Mouse (Mus musculus) erythroblast, embryonic 14.5 days (primary cell): ENCODE measurements around the gene Olfr641. TPM values are rescaled to one million over a fixed set of nuclear protein-coding genes. Genes with fewer than 3 reads are reported as not detected.

Source experiments
- H3K27me3 ChIP-seq: 2 replicates; pipeline ENCODE4 v1.6.1; 2012; ENCODE audit warnings: inconsistent platforms; ENCODE audit not compliant: control insufficient read depth
- H3K36me3 ChIP-seq: 2 replicates; pipeline ENCODE4 v1.6.1; 2012; ENCODE audit warnings: mild to moderate bottlenecking, inconsistent platforms; ENCODE audit not compliant: control insufficient read depth
- H3K4me1 ChIP-seq: 2 replicates; pipeline ENCODE4 v1.6.1; 2012; ENCODE audit warnings: inconsistent platforms; ENCODE audit not compliant: control insufficient read depth
- H3K4me3 ChIP-seq: replicated peaks from 2 replicates; pipeline ENCODE3; 2012; ENCODE audit warnings: moderate library complexity, mild to moderate bottlenecking, inconsistent platforms
- H3K9me3 ChIP-seq: 2 replicates; pipeline ENCODE4 v1.6.1; 2012; ENCODE audit warnings: low read length, inconsistent platforms, mixed read lengths; ENCODE audit not compliant: control insufficient read depth
- GATA1 ChIP-seq: IDR thresholded peaks from 2 replicates; pipeline ENCODE4 v1.6.1; 2012; ENCODE audit warnings: low read length, inconsistent platforms, mixed read lengths
- TAL1 ChIP-seq: IDR thresholded peaks from 3 replicates; pipeline ENCODE4 v1.6.1; 2012; ENCODE audit warnings: low read length, inconsistent platforms, mixed read lengths
- polyA plus RNA-seq: library from polyadenylated mRNA; stranded (reverse); fragments of >175 nt; gene quantifications from 2 replicates; pipeline ENCODE4 v1.2.3, GENCODE M21; 2012

Gene Olfr641
- not detected in 2 replicates for polyA plus RNA-seq

DNA sequence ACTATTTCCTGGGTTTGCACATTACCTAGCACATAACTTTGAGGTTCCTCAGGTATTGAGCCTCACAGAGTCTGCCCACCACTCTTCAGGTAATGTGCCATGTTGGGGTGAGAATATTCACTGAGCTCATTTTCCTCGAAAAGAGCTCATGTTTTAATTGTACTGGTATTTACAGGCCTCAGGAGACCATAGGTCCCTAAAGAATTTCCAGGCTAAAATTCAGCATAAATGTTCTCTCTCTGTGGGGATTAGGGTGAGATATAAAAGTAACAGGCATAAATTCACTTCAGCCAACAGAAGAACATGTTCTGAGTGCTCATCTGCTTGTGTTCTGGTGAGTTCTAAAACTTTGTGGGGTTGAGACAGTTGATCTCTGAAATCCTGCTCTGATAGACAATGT, at the start of gene Olfr641:
Gene Olfr641 (plus strand): TSS at position 301 of the 400 bp plus-strand sequence.
- Histone ChIP-seq H3K4me3 (no peak within 1 kb of the TSS), H3K9me3 (no peaks in the 10 kb centered on the region), H3K27me3 (no peaks in the 10 kb centered on the region), H3K4me1 (no peaks in the 10 kb centered on the region), H3K36me3 (no peaks in the 10 kb centered on the region)
- TF ChIP-seq GATA1, result no peak
- no peak for TF ChIP-seq TAL1

DNA sequence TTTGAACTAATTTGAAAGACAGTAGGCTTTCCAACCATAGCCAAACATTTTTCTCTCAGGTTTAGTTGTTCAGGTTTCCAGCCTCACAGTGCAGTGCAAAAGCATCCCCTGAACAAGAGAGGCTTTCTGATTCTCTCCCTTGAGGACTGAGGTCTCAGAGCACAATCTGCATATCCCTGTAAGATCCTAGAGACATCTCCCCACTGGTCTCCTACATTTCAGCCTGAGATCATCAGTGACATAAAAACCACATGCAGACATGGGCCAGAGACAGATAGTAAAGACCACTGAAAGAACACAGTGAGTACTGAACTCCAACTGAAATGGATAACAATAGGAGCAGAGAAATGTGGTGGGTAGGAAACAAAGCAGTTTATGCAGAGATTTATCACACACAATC, 36.8 kb upstream of the Olfr641 start, which contains the start of gene Olfr638:
Gene Olfr638 (plus strand): TSS at position 301 of the 400 bp plus-strand sequence.
- no peaks in the 10 kb centered on the region for H3K9me3 ChIP-seq
- no peaks in the 10 kb centered on the region for H3K27me3 ChIP-seq
- no peaks in the 10 kb centered on the region for H3K4me1 ChIP-seq
- no peak within 1 kb of the TSS for H3K4me3 ChIP-seq
- H3K36me3 ChIP-seq, result no peaks in the 10 kb centered on the region
- no peak for TF ChIP-seq TAL1
- no peak for TF ChIP-seq GATA1

DNA sequence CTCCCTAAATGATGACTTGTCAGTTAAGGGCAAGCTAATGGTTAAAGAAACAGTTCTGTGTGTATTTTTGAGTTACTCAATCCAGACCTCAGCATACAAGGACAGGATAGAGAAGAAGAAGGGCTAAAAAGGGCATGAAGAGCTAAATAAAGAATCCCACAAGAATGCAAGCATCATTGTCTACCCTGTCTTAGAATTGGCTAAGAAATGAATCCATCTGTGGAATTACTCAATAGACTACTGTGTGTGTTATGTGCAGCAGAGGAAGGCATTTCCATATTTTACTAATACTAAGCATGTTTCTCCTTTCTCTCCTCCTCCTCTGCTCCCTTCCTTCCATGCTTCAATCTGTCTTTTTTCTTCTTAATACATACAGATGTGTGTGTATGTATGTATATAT, 36.1 kb upstream of the Olfr641 start:
- TF ChIP-seq TAL1 (no peak), GATA1 (no peak)
- no peaks in the 10 kb centered on the region for H3K9me3 ChIP-seq
- no peaks in the 10 kb centered on the region for H3K27me3 ChIP-seq
- H3K36me3 ChIP-seq, result no peaks in the 10 kb centered on the region
- H3K4me1 ChIP-seq, result no peaks in the 10 kb centered on the region
- H3K4me3 ChIP-seq, result no peak overlapping the region

DNA sequence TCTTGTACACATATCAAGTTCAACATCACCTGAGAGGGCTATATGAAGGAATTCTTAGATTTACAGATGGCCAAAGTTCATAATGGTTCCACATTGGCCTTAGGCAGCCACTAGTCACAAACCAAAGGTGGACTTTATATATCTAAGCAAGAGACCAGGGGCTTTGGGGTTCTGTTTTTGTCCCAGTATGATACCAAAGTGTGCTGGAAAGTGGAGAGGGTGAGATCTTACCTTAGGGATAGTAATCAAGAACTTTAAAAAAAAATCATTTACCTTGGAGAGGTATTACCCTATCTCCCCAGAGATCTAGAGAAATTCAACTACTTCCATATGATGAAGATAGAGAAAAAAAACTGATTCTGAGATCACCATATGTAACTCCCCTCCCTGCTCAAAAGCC, 18.0 kb upstream of the Olfr641 start, which contains the start of gene Olfr639:
Gene Olfr639 (minus strand): TSS at position 101 of the 400 bp plus-strand sequence.
- Histone ChIP-seq H3K36me3 (no peaks in the 10 kb centered on the region), H3K27me3 (no peaks in the 10 kb centered on the region), H3K9me3 (no peaks in the 10 kb centered on the region), H3K4me3 (no peak within 1 kb of the TSS), H3K4me1 (no peaks in the 10 kb centered on the region)
- TF ChIP-seq TAL1 (no peak), GATA1 (no peak)

DNA sequence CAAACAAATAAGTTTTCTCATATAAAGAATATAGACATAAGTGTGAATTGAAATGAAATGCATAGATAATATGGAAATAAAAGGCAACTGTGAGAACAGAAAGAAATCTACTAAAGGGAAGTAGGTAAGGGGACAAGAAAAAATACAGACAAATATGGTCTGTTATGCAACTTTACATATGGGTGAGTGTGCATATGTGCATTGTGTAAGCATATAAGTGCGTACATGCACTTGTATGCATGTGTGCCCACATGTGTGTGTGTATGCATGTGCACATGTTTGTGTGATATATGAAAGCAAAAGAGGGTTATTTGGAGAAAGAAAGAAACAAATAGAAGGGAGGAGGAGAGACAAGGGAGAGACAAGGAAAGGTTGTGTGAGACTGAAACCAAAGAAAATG, 16.3 kb upstream of the Olfr641 start:
- H3K36me3 ChIP-seq, result no peaks in the 10 kb centered on the region
- no peak overlapping the region for H3K4me3 ChIP-seq
- no peaks in the 10 kb centered on the region for H3K27me3 ChIP-seq
- no peaks in the 10 kb centered on the region for H3K9me3 ChIP-seq
- no peaks in the 10 kb centered on the region for H3K4me1 ChIP-seq
- no peak for TF ChIP-seq TAL1
- TF ChIP-seq GATA1, result no peak

DNA sequence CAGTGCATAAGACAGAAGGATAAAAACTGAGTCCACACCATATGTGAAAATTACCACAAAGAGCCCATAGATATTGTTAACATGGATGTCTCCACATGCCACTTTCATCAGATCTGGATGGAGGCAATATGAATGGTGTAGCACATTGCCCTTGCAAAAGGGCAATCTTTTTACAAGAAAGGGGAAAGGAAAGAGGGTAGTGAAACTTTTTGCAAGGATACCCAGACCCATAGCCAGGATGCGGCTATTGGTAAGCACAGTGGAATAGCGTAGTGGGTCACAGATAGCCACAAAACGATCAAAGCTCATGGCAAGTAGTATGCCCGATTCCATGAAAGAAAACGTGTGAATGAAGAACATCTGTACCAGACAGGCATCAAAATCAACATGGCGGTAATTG, 13.6 kb upstream of the Olfr641 start:
- Histone ChIP-seq H3K27me3 (no peaks in the 10 kb centered on the region), H3K36me3 (no peaks in the 10 kb centered on the region), H3K4me3 (no peak overlapping the region), H3K9me3 (no peaks in the 10 kb centered on the region), H3K4me1 (no peaks in the 10 kb centered on the region)
- TF ChIP-seq GATA1 (no peak), TAL1 (no peak)

DNA sequence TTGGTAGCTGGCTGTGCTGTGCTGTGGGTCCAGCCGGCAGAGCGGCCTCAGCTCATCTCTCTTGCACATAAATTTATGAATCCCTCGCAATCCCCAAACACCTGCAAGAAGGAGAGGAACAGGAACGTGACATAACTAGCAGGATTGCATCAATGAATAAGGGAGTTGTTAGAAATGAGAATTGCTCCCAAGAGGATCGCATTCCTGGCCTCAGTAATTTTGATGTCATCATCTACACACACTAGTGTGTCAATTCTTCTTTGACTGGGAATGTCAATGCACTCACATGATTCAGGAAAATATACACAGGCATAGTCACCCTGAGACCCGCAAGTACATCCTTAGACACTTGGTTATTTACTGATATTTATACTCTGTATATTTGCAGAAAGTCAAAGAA, 9.8 kb upstream of the Olfr641 start, which contains the start of gene Olfr640:
Gene Olfr640 (minus strand): TSS at position 101 of the 400 bp plus-strand sequence.
- Histone ChIP-seq H3K36me3 (no peaks in the 10 kb centered on the region), H3K27me3 (no peaks in the 10 kb centered on the region)
- TF ChIP-seq GATA1, result no peak
- TF ChIP-seq TAL1, result no peak

DNA sequence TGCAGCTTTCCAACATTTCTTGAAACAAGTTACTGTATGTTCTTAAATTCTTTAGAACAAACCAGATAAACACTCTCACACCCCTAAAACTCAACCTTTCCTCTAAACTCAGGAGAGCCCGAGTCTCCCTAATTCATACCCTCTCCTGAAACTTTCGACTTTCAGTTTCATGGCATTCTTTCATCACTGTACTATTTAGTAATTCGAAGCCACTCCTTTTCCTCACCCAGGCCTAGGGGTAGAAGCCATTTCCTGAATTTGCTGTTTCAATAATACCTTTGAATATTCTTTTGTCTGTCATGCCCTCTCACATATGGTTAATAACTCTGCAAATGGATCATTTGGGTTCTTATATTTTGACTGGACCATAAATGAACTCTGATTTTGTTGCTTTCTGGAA, 8.3 kb upstream of the Olfr641 start:
- Histone ChIP-seq H3K27me3 (no peaks in the 10 kb centered on the region), H3K4me1 (no peaks in the 10 kb centered on the region), H3K4me3 (no peak overlapping the region), H3K36me3 (no peaks in the 10 kb centered on the region), H3K9me3 (no peaks in the 10 kb centered on the region)
- TF ChIP-seq TAL1, result no peak

More for the DNA sequence above, 9.8 kb upstream of the Olfr641 start, which contains the start of gene Olfr640:
- Histone ChIP-seq H3K9me3 (no peaks in the 10 kb centered on the region), H3K4me1 (no peaks in the 10 kb centered on the region), H3K4me3 (no peak within 1 kb of the TSS)

DNA sequence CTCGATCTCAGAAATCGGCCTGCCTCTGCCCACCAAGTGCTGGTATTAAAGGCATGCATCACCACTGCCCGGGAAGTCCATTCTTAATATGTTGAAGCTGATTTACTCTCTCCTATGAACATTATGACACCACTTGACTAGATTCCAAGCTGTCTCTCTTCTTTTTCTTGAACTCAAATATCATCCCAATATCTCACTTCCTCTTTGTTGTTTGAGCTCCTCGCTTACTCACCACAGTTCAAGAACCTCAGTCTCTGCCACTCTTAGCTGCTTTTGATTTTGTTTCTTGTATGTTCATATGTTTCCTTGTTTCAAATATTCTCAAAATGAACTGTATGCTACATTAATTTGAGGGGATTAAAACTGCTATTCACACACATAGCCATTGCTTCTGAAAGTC, 15.5 kb downstream of the Olfr641 start:
- Histone ChIP-seq H3K4me3 (no peak overlapping the region), H3K27me3 (no peaks in the 10 kb centered on the region), H3K9me3 (no peaks in the 10 kb centered on the region), H3K4me1 (no peaks in the 10 kb centered on the region), H3K36me3 (no peaks in the 10 kb centered on the region)
- TF ChIP-seq GATA1 (no peak), TAL1 (no peak)

DNA sequence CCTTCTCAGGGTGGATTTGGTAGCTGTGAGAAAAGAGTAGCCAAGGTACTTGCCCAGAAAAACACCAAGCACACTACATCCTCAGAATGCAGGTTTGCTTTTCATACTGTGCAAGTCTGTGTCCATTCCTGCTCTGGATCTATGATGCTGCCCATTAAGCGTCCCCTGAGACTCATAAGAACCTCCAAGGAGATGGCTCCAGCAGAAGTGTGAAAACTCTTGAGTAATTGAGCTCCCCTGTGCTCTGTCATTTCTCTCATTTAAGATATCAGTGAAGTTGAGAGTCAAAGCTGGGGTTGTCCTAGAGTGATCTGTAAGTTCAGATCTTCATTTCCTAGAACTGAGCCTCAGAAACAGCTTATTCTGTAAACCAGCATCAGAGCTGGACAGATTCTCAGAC, 17.3 kb downstream of the Olfr641 start, which contains the start of gene Olfr642:
Gene Olfr642 (minus strand): TSS at position 101 of the 400 bp plus-strand sequence.
- no peaks in the 10 kb centered on the region for H3K27me3 ChIP-seq

More for the DNA sequence above, 17.3 kb downstream of the Olfr641 start, which contains the start of gene Olfr642:
- H3K36me3 ChIP-seq, result no peaks in the 10 kb centered on the region
- H3K9me3 ChIP-seq, result no peaks in the 10 kb centered on the region
- no peak within 1 kb of the TSS for H3K4me3 ChIP-seq
- H3K4me1 ChIP-seq, result no peaks in the 10 kb centered on the region
- no peak for TF ChIP-seq GATA1
- no peak for TF ChIP-seq TAL1
